Mouse (Mus musculus) testis, adult 2 months (tissue): ENCODE results near the gene Tom1.

Experiments
- CTCF ChIP-seq: fragments of 200-500 bp; IDR thresholded peaks from 2 replicates; pipeline ENCODE4 v1.5.1; 2012; ENCODE audit warnings: low read depth, mild to moderate bottlenecking, inconsistent platforms, low read length, moderate library complexity; ENCODE audit not compliant: control insufficient read depth, insufficient read depth, insufficient replicate concordance
- POLR2A ChIP-seq: fragments of 200-500 bp; IDR thresholded peaks from 2 replicates; pipeline ENCODE4 v1.6.1; 2012; ENCODE audit warnings: low read depth, mild to moderate bottlenecking, inconsistent platforms, low read length, moderate library complexity; ENCODE audit not compliant: control insufficient read depth

DNA sequence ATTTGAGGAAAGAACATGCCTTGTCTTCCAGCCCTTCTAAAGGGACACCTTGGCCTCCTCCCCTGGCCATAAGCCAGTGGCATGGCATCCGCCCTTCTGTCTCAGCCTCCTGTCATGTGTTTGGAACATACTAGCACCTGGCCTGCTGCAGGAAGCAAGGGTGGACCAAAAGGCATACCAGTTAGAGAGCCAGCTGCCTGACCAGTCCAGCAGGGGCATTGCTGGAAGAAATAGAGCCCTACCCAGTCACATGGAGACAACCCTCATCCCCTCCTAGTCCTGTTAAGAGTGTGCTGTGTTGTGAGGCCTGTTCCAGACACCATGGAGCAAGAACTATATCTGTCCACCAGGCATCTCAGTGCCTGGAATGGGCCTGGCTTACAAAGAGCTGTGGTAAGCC, 12.8 kb downstream of the Tom1 start:
- TF ChIP-seq CTCF (no peak), POLR2A (no peak)
